Mouse (Mus musculus): ENCODE measurements around the gene Nkd2.
A peak's percentile ranks its signal among the peaks of the same experiment; 100 is the strongest.

Nkd2 gene

GRCm38 (mm10) chr13:73816338-73816737, 31.1 kb downstream of the Nkd2 start:
- no peak for DNase-seq (ENCODE audit: low spot score in 2 of 2)

- no peak for DNase-seq (ENCODE audit: low spot score in 2 of 2)
Observed at GRCm38 (mm10) chr13:73814181-73814580, 33.2 kb downstream of the Nkd2 start.

GRCm38 (mm10) chr13:73812936-73813335, 34.5 kb downstream of the Nkd2 start:
- DNase-seq (ENCODE audit: low spot score in 2 of 2) = no peak

- DNase-seq (ENCODE audit: low spot score in 2 of 2) = no peak
Observed at GRCm38 (mm10) chr13:73804914-73805313, 42.5 kb downstream of the Nkd2 start.

- DNase-seq (ENCODE audit: low spot score in 2 of 2) = peak in 1 of 2 experiments; percentile 47
Observed at GRCm38 (mm10) chr13:73803450-73804178, 43.8 kb downstream of the Nkd2 start.

- DNase-seq (ENCODE audit: low spot score in 2 of 2) = no peak
Observed at GRCm38 (mm10) chr13:73799110-73799509, 48.3 kb downstream of the Nkd2 start.

GRCm38 (mm10) chr13:73793171-73793570, 54.3 kb downstream of the Nkd2 start:
- no peak for DNase-seq (ENCODE audit: low spot score in 2 of 2)

GRCm38 (mm10) chr13:73792176-73792575, 55.3 kb downstream of the Nkd2 start:
- no peak for DNase-seq (ENCODE audit: low spot score in 2 of 2)

- DNase-seq (ENCODE audit: low spot score in 2 of 2) = no peak
Observed at GRCm38 (mm10) chr13:73782486-73782885, 64.9 kb downstream of the Nkd2 start.

GRCm38 (mm10) chr13:73777578-73777977, 69.9 kb downstream of the Nkd2 start:
- no peak for DNase-seq (ENCODE audit: low spot score in 2 of 2)

- DNase-seq (ENCODE audit: low spot score in 2 of 2) = no peak
Observed at GRCm38 (mm10) chr13:73775786-73776185, 71.6 kb downstream of the Nkd2 start.

- no peak for DNase-seq (ENCODE audit: low spot score in 2 of 2)
Observed at GRCm38 (mm10) chr13:73773519-73774205, 73.8 kb downstream of the Nkd2 start.

- DNase-seq (ENCODE audit: low spot score in 2 of 2) = peak in 1 of 2 experiments; percentile 26
Observed at GRCm38 (mm10) chr13:73772655-73773054, 74.8 kb downstream of the Nkd2 start.

- DNase-seq (ENCODE audit: low spot score in 2 of 2) = no peak
Observed at GRCm38 (mm10) chr13:73771131-73771530, 76.3 kb downstream of the Nkd2 start.

GRCm38 (mm10) chr13:73769916-73770682, 77.3 kb downstream of the Nkd2 start:
- DNase-seq (ENCODE audit: low spot score in 2 of 2) = no peak

Measured in spleen, postnatal 10 days (tissue).